Comparison of ENCODE assay signal across 14 mouse cellular contexts in the genomic region with DNA sequence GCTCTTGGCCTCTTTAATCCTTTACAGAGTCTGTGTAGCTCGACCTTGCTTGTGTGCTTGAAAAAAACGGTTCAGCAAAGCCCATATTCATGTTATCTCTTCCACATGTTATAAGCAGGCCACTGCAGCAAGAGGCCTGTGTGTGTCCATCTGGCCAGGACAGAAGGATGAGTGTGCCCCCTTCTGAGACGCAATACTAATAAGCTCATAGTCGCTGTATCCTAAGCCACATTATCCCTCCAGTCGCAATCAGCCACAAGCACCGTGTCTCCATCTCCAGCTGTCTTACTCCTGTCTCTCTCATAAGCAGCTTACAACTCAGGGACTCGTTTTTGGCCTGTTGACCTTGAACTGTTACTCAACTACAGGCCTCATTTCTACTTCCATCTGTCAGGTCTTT.
"Had no signal": no experiment of that assay in that cellular context is flagged by ENCODE, and none has a peak within 500 bp of the region (broad histone marks: within the 10 kb centered on the region; RNA-seq: fewer than 3 reads in every experiment).

No protein-coding gene starts in this region.

- H3K36me3 ChIP-seq: intestine, embryonic 15.5 days; liver, embryonic 15.5 days; midbrain, embryonic 13.5 days; neural tube, embryonic 13.5 days had no signal

- H3K4me2 ChIP-seq: intestine, embryonic 15.5 days; liver, embryonic 11.5 days; liver, embryonic 15.5 days; midbrain, embryonic 13.5 days; neural tube, embryonic 13.5 days had no signal

- H3K27ac ChIP-seq: intestine, embryonic 15.5 days; layer of hippocampus, adult 2 months; liver, embryonic 15.5 days; midbrain, embryonic 13.5 days; neural tube, embryonic 13.5 days had no signal

- H3K9ac ChIP-seq: intestine, embryonic 15.5 days; liver, embryonic 15.5 days; midbrain, embryonic 13.5 days; neural tube, embryonic 13.5 days had no signal

- ATAC-seq: intestine, embryonic 15.5 days; midbrain, embryonic 13.5 days had no signal

- H3K9me3 ChIP-seq: intestine, embryonic 15.5 days; liver, embryonic 15.5 days; midbrain, embryonic 13.5 days had no signal

- DNase-seq: kidney, adult 18-20 months; kidney, postnatal 10 days; kidney, postnatal 4 days; lung, postnatal 10 days; right cerebral cortex, postnatal 4 days; spleen, adult 18-20 months; thymus, adult 18-20 months; thymus, postnatal 14 days had no signal

- H3K4me3 ChIP-seq: intestine, embryonic 15.5 days; layer of hippocampus, adult 2 months; liver, embryonic 15.5 days; midbrain, embryonic 13.5 days; neural tube, embryonic 13.5 days had no signal

- H3K27me3 ChIP-seq: intestine, embryonic 15.5 days; liver, embryonic 15.5 days; midbrain, embryonic 13.5 days; neural tube, embryonic 13.5 days had no signal

- H3K4me1 ChIP-seq: intestine, embryonic 15.5 days; liver, embryonic 15.5 days; midbrain, embryonic 13.5 days; neural tube, embryonic 13.5 days had no signal
